Mouse (Mus musculus) layer of hippocampus, adult 6 months (tissue): ENCODE measurements around the gene Ldhb. TPM values are rescaled to one million over a fixed set of nuclear protein-coding genes. Genes with fewer than 3 reads are reported as not detected.

Experiments used
- long read RNA-seq, 2 experiments: library from polyadenylated mRNA; unstranded; transcript quantifications; one replicate each; pipeline ENCODE4 v2.0.0; 2019 to 2020
- polyA plus RNA-seq: library from polyadenylated mRNA; unstranded; fragments of <200 nt; fragmentation: Nextera tagmentation; gene quantifications from 2 replicates; pipeline ENCODE4 v1.2.3, GENCODE M21; 2021

The Ldhb gene
- polyA plus RNA-seq, result 1,317 and 1,506 TPM in 2 replicates
- long read RNA-seq, experiment 1, transcript Ldhb-201 (8 exons, 1,304 nt), result major isoform, 1,773 of 1,932 reads
- long read RNA-seq, experiment 1, partial matches to known transcripts, result 107 of 1,932 reads
- long read RNA-seq, experiment 1, other reads (novel, unspliced or antisense), result 52 of 1,932 reads
- long read RNA-seq, experiment 2, transcript Ldhb-201 (8 exons, 1,304 nt), result major isoform, 3,165 of 3,294 reads
- long read RNA-seq, experiment 2, partial matches to known transcripts, result 35 of 3,294 reads
- long read RNA-seq, experiment 2, other reads (novel, unspliced or antisense), result 94 of 3,294 reads

DNA sequence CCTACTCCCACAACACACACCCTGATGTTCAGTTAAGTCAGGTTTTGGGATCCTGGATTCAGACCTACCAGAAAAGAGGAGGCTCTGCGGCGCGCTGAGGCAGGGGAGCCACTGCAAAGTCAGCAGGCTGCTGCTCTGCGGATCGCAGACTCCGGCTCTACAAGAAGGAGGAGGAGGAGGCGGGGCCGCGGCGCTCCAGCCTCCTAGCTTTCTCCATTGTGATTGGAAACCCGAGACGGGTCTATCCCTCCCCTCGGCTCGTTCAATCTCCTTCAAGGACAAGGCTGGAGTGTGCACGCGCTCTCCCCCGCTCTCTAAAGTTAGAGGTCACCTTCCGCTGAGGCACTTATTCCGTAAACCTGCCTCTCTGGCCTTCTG, at the start of gene Ldhb:
Gene Ldhb, minus strand, starts transcription at position 173 of the 378 bp plus-strand sequence.

DNA sequence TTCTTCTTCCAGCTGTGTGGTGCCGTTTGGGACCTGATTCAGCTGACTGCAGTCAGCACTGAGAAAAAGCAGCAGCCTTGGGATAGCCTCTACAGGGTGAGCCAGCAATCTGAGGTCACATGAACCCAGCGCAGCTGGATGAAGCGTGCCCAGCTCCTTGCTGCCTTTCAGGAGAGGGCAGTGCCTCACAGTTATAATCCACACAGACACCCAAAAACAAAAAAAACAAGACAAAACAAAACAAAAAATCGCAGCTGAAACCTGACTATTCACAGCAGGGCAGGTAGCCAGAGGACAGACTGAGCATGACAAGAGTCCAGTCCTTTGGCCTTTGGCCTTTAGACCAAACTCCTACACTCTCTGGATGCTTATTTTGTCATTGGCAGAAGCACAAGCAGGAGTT, 35.0 kb downstream of the Ldhb start, which contains the start of gene Gys2:
Gene Gys2, minus strand, starts transcription at position 309 of the 403 bp plus-strand sequence.

Other genes with a start within 250 kb of the Ldhb start
- not detected in 2 replicates for gene Iapp, start 209.5 kb downstream of the Ldhb start, polyA plus RNA-seq
- 0.05 and 0.97 TPM in 2 replicates for gene Slco1a5, start 185.0 kb downstream of the Ldhb start, polyA plus RNA-seq
- 8.0 and 8.6 TPM in 2 replicates for gene Pyroxd1, start 162.3 kb downstream of the Ldhb start, polyA plus RNA-seq
- 14.7 and 16.2 TPM in 2 replicates for gene Recql, start 120.9 kb downstream of the Ldhb start, polyA plus RNA-seq
- gene Golt1b, start 120.7 kb downstream of the Ldhb start, polyA plus RNA-seq, result 59.6 and 108 TPM in 2 replicates
- 0.28 TPM in 1 of 2 replicates, not detected in the other for gene Spx, start 94.5 kb downstream of the Ldhb start, polyA plus RNA-seq
- 0.50 TPM in 1 of 2 replicates, not detected in the other for gene Gys2, start 34.8 kb downstream of the Ldhb start, polyA plus RNA-seq
- 2.5 and 4.5 TPM in 2 replicates for gene Kcnj8, start 63.7 kb upstream of the Ldhb start, polyA plus RNA-seq
- 0.92 and 1.6 TPM in 2 replicates for gene Abcc9, start 194.4 kb upstream of the Ldhb start, polyA plus RNA-seq
- 32.6 and 38.1 TPM in 2 replicates for gene Cmas, start 248.7 kb upstream of the Ldhb start, polyA plus RNA-seq